Mouse (Mus musculus) limb, embryonic 14.5 days (tissue): ENCODE measurements at regions not wholly inside any gene's neighbourhood (a gene's known extent, or its start where the extent isn't known, plus 50 kb on each side); places are given as distances from the start of the nearest gene placed in this dataset.

Experiments
- ATAC-seq: fragments of 200-750 bp; cut with Nextera tagmentation; 2 replicates; pipeline ENCODE4 v1.8.0; 2017; ENCODE audit warnings: low read depth, moderate number of reproducible peaks, moderate TSS enrichment; ENCODE audit not compliant: low FRiP score
- DNase-seq: peaks from one replicate; pipeline ENCODE4 v3.0.0-alpha.2; 2015; ENCODE audit warnings: low spot score
- H3K27ac ChIP-seq: fragments of 300-500 bp; sonication (generic); replicated peaks from 2 replicates; pipeline ENCODE4 v1.5.1; 2014; ENCODE audit warnings: low read depth, mild to moderate bottlenecking, low read length, moderate library complexity, mixed read lengths
- H3K27me3 ChIP-seq: fragments of 300-500 bp; sonication (generic); 2 replicates; pipeline ENCODE4 v1.6.1; 2014; ENCODE audit warnings: low read length, mixed read lengths; ENCODE audit not compliant: control insufficient read depth, insufficient read depth
- H3K36me3 ChIP-seq: fragments of 300-500 bp; sonication (generic); 2 replicates; pipeline ENCODE4 v1.6.1; 2014; ENCODE audit warnings: mild to moderate bottlenecking, low read length, moderate library complexity, mixed read lengths; ENCODE audit not compliant: control insufficient read depth, insufficient read depth
- H3K4me1 ChIP-seq: fragments of 300-500 bp; sonication (generic); 2 replicates; pipeline ENCODE4 v1.6.1; 2014; ENCODE audit warnings: antibody characterized with exemption, low read length, mixed read lengths; ENCODE audit not compliant: control insufficient read depth, insufficient read depth
- H3K4me2 ChIP-seq: fragments of 300-500 bp; sonication (generic); replicated peaks from 2 replicates; pipeline ENCODE4 v1.6.1; 2014; ENCODE audit warnings: low read depth, mild to moderate bottlenecking, low read length, moderate library complexity; ENCODE audit not compliant: severe bottlenecking
- H3K4me3 ChIP-seq: fragments of 300-500 bp; sonication (generic); replicated peaks from 2 replicates; pipeline ENCODE4 v1.5.1; 2014; ENCODE audit warnings: low read length
- H3K9ac ChIP-seq: fragments of 300-500 bp; sonication (generic); 2 replicates; pipeline ENCODE4 v1.6.1; 2014; ENCODE audit warnings: mild to moderate bottlenecking, low read depth, low read length, moderate library complexity; ENCODE audit not compliant: severe bottlenecking
- H3K9me3 ChIP-seq: fragments of 300-500 bp; sonication (generic); 2 replicates; pipeline ENCODE4 v1.6.1; 2016; ENCODE audit warnings: low read length; ENCODE audit not compliant: control insufficient read depth
- POLR2A ChIP-seq: fragments of 200-500 bp; IDR thresholded peaks from 2 replicates; pipeline ENCODE4 v1.8.0; 2012; ENCODE audit warnings: inconsistent platforms, mild to moderate bottlenecking, moderate library complexity, borderline replicate concordance; ENCODE audit not compliant: insufficient read depth, insufficient read length; ENCODE audit errors: extremely low read depth
- WGBS: fragments of 180-500 bp; shearing (Covaris S2); extraction: QIAGEN DNeasy Blood & Tissue Kit; methylation state at CpG from one replicate; pipeline ENCODE4 v1.1.7; 2014; 5-methylcytosine and 5-hydroxymethylcytosine counted together

- no peak overlapping the region for H3K4me3 ChIP-seq
- H3K27me3 ChIP-seq, result no peaks in the 10 kb centered on the region
- no peaks in the 10 kb centered on the region for H3K36me3 ChIP-seq
- no peak overlapping the region for H3K9ac ChIP-seq
- 93% methylated on average over 3 of the region's 3 CpGs for WGBS
- TF ChIP-seq POLR2A, result no peak
- no peak overlapping the region for H3K27ac ChIP-seq
- H3K4me2 ChIP-seq, result no peak overlapping the region
- ATAC-seq (no peak), DNase-seq (no peak)
- peaks cover 48% of the 10 kb centered on the region for H3K4me1 ChIP-seq
- no peaks in the 10 kb centered on the region for H3K9me3 ChIP-seq
These were observed 49.9 kb upstream of the Nepro start for GRCm38 (mm10) chr16:44674198-44674597.

- H3K4me2 ChIP-seq, result peak overlapping the region; percentile 32
These were observed 51.7 kb upstream of the Nepro start for GRCm38 (mm10) chr16:44672422-44672819.

GRCm38 (mm10) chr16:44671551-44672421 is 52.3 kb upstream of the Nepro start:
- TF ChIP-seq POLR2A, result no peak
- no peaks in the 10 kb centered on the region for H3K27me3 ChIP-seq
- 0 out of 2 replicates have a peak overlapping the region, but pooled peaks have one; percentile 28 for H3K9ac ChIP-seq
- no peak overlapping the region for H3K4me3 ChIP-seq
- no peaks in the 10 kb centered on the region for H3K9me3 ChIP-seq
- peak overlapping the region; percentile 2; the same call in 1 of the 2 replicates for H3K4me2 ChIP-seq
- ATAC-seq (peak; percentile 28; the same call in 1 of the 2 replicates), DNase-seq (no peak)
- H3K4me1 ChIP-seq, result peaks cover 48% of the 10 kb centered on the region
- H3K27ac ChIP-seq, result peak overlapping the region; percentile 81
- H3K36me3 ChIP-seq, result no peaks in the 10 kb centered on the region
- 14% methylated on average over 22 of the region's 22 CpGs for WGBS

More at GRCm38 (mm10) chr16:44672422-44672819, 51.7 kb upstream of the Nepro start:
- Histone ChIP-seq H3K27me3 (no peaks in the 10 kb centered on the region), H3K27ac (peak overlapping the region; percentile 81), H3K36me3 (no peaks in the 10 kb centered on the region), H3K4me1 (peaks cover 49% of the 10 kb centered on the region), H3K4me3 (no peak overlapping the region), H3K9me3 (no peaks in the 10 kb centered on the region), H3K9ac (peak overlapping the region; percentile 17; the same call in 1 of the 2 replicates)
- peak; percentile 50 for ATAC-seq
- no peak for DNase-seq
- TF ChIP-seq POLR2A, result no peak
- WGBS, result 6% methylated on average over 14 of the region's 14 CpGs

- Histone ChIP-seq H3K4me3 (no peak overlapping the region), H3K9ac (no peak overlapping the region), H3K9me3 (no peaks in the 10 kb centered on the region), H3K27me3 (no peaks in the 10 kb centered on the region), H3K27ac (peak overlapping the region; percentile 68), H3K36me3 (no peaks in the 10 kb centered on the region), H3K4me2 (no peak overlapping the region), H3K4me1 (peaks cover 68% of the 10 kb centered on the region)
- no peak for DNase-seq
- 86% methylated on average over 6 of the region's 6 CpGs for WGBS
- no peak for TF ChIP-seq POLR2A
- no peak for ATAC-seq
These were observed 56.0 kb upstream of the Nepro start for GRCm38 (mm10) chr16:44668061-44668460.

GRCm38 (mm10) chr16:44667118-44667517 is 57.0 kb upstream of the Nepro start:
- Histone ChIP-seq H3K4me2 (no peak overlapping the region), H3K27ac (peak overlapping the region; percentile 81), H3K4me3 (no peak overlapping the region), H3K27me3 (no peaks in the 10 kb centered on the region), H3K9me3 (no peaks in the 10 kb centered on the region), H3K36me3 (no peaks in the 10 kb centered on the region), H3K9ac (no peak overlapping the region), H3K4me1 (peaks cover 67% of the 10 kb centered on the region)
- no peak for TF ChIP-seq POLR2A
- WGBS, result 11% methylated on average over 6 of the region's 6 CpGs
- no peak for DNase-seq
- ATAC-seq, result no peak
